In the genomic region with DNA sequence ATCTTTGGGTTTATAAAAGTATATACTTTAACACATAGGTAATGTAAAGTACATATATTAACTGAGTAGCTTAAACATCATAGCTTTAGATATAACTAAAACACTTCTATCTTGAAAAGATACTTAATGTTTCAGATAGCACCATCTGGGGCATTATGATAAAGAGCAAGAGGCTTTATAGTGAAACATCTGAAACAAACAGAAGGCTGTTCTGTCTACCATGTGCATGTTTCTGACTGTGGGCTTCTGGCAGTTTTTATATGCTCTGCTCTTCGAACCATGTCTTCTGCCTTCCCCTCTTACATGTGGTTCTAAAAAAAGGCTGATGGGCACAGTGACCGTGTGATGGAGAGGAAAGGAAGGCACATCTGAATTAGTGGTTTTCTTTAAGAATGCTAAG, we compare ENCODE assay signal across 13 mouse cellular contexts.
"Had no signal": no experiment of that assay in that cellular context is flagged by ENCODE, and none has a peak within 500 bp of the region (broad histone marks: within the 10 kb centered on the region; RNA-seq: fewer than 3 reads in every experiment).

No protein-coding gene starts in this region.

- H3K4me3 ChIP-seq: limb, embryonic 12.5 days; lung, embryonic 15.5 days; midbrain, embryonic 15.5 days; neural tube, embryonic 12.5 days; stomach, embryonic 15.5 days had no signal

- H3K27ac ChIP-seq: limb, embryonic 12.5 days; lung, embryonic 15.5 days; macrophage; midbrain, embryonic 15.5 days; neural tube, embryonic 12.5 days; stomach, embryonic 15.5 days had no signal

- H3K4me1 ChIP-seq: limb, embryonic 12.5 days; lung, embryonic 15.5 days; midbrain, embryonic 15.5 days; neural tube, embryonic 12.5 days; stomach, embryonic 15.5 days had no signal

- H3K4me2 ChIP-seq: limb, embryonic 12.5 days; lung, embryonic 15.5 days; midbrain, embryonic 15.5 days; neural tube, embryonic 12.5 days; stomach, embryonic 15.5 days had no signal

- DNase-seq: kidney, adult 8-10 months; kidney, postnatal 25 days; layer of hippocampus, adult 9-11 months; lung, postnatal 14 days; thymus, adult 2 months; thymus, postnatal 25 days had no signal

- H3K9ac ChIP-seq: limb, embryonic 12.5 days; lung, embryonic 15.5 days; midbrain, embryonic 15.5 days; neural tube, embryonic 12.5 days; stomach, embryonic 15.5 days had no signal

- ATAC-seq: intestine, postnatal 0 days; midbrain, embryonic 15.5 days had no signal

- H3K27me3 ChIP-seq: limb, embryonic 12.5 days; lung, embryonic 15.5 days; midbrain, embryonic 15.5 days; neural tube, embryonic 12.5 days; stomach, embryonic 15.5 days had no signal

- H3K9me3 ChIP-seq: limb, embryonic 12.5 days; lung, embryonic 15.5 days; midbrain, embryonic 15.5 days; neural tube, embryonic 12.5 days; stomach, embryonic 15.5 days had no signal
